Mouse (Mus musculus) urinary bladder, postnatal 25 days (tissue): ENCODE measurements at regions not wholly inside any gene's neighbourhood (a gene's known extent, or its start where the extent isn't known, plus 50 kb on each side); places are given as distances from the start of the nearest gene placed in this dataset.
A peak's percentile ranks its signal among the peaks of the same experiment; 100 is the strongest.
"Not testable (repeated sequence)": the region's sequence is repeated elsewhere in the genome, so short reads cannot be mapped to it uniquely, and the experiment has no call there.

ENCODE experiments used
- DNase-seq: peaks from one replicate; pipeline ENCODE4 v3.0.0; 2022; ENCODE audit warnings: low spot score

DNA sequence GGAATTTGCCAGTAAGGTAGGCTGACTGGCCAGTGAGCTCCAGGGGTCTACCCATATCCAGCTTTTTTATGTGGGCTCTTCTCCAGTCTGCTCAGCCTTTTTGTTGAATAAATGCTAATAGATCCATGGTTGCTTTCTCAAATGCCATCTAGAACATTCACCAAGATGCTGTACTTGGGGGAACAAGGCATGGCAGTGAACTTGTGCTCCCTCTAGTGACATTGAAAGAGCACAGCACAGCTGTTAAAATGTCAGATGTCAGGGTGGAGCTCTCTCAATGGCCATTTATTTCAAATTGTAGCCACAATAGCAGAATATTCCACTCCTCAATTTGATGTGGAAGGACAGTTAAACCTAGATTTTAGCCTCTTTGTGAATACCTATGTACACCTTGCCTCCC is 86.3 kb downstream of the Kcnk1 start:
- DNase-seq, result no peak

DNA sequence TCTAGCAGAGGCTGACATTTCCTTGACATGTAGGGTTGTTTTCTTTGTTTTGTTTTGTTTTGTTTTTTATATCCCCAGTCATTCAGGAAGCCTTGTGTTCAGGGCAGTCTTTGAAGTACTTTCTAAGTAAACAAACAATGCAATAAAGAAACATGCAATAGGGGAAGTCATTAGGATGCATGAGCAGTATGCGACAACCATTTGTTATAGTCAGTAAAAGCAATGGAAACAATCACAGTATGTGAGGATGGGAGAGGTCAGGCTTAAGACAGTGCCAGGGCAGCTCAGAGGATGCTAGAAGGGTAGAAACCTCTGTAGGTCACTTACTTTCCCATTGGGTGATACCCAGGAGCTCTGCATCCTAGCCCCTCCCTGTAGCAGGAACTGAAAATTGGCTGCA is 87.9 kb downstream of the Kcnk1 start:
- no peak for DNase-seq

DNA sequence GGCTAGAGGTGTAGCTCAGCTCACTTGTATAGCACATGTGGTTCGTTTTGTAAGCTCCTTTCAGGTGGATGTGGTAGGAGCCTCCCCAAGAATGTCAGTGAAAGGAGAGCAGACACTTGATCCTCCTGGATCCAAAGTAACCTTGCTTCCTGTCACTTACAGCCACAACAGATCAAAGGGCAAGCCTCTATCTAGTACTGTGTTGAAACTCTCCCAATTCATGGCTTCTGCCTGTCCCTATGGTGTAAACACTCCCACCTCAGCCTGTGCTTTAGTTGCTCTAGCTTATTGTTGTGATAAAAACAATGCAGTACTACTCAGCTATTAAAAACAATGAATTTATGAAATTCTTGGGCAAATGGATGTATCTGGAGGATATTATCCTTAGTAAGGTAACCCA is 95.8 kb downstream of the Kcnk1 start:
- DNase-seq, result no peak

DNA sequence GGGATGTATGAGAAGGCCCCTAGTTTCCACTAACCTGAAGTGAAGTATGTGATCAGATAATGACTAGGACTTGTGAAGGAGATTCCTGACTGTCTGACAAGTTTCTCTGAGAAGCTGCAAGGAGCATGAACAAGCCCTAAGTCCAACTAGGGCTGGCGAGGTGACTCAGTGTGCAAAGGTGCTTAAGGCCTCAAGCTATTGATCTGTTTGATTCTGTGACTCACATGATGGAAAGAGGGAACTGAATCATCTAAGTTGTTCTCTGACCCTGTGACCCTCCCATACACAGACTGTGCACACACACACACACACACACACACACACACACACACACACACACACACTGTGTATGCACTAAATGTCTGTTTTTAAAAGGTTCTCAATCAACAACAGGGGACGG is 99.0 kb downstream of the Kcnk1 start:
- no peak for DNase-seq

DNA sequence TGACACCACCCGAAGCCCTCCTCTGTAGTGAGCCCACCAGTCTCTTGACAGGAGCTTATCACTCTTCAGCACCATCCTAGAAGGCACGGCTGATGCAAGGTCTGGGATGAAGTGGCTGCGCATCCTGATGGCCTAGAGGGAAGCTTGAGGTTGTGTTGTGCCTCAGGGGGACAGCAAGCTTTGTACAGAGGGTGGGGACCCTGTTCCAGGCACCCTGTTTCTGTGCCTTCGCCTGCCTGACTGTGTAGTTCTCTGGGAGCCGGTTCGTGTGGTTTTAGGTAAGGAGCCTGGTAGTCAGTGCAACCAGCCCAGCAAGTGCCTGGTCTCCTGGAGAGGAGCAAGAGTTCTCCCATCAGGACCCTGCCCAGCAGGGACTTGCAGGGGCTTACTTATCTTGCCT is 101.1 kb downstream of the Kcnk1 start:
- DNase-seq, result no peak

DNA sequence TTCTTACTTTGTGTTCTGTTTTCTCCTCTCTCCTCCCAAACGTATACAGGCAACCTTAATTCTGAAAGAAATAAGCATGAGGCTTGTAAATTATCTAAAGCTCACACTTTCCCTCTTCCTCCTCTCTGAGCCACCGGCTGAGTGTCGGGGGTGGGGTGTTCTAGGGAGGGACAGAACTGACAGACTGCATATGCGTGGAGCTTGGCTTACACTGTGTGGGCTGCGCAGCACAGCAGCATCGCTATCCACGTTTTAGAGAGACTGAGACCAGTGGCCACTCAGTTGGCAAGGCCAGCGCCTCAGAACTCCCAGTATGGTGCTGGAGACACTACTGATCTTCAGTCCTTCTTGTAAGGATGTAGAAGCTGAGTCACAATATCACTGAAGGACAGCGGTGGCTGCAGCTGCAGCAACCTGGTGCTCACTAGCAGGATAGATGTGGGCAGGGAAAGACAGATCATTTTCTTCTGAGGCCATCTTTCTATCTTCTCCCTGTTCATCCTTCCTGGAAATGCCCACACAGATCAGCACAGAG is 101.7 kb downstream of the Kcnk1 start:
- DNase-seq, result no peak

DNA sequence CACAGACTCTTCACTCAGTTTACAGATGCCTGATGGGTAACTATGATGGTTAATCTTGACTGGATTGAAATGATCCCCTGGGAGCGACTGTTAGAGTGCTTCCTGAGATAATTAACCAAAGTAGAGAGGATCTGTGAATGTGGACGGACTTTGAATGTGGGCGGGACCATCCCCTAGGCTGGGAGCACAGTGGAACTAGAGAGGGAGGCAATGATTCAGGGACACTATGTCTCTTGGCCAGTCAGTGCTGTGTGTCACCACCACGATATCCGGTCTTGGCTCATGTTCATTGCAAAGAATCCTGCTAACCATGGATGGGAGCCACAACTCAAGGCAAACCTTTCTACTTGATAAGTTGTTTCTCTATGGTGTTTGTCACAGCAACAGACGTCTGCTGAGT is 103.9 kb downstream of the Kcnk1 start:
- no peak for DNase-seq

DNA sequence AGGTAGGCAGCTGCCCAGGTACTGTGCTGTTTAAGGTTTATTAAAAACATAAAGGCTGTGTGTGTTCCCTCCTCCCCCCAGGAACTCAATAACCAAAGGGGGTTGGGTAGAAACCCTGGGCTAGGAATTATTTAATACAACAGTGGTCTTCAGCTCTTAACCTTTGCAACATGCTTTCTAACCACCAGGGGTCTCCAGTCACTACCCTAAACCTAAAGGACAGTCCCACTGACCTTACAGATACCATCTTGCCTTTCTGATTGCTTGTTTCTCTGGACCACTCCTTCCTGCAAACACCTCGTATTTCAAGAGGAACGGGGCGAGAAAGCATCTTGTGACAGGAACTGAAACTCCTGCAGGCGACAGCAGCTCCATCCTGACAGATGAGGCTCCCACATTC is 104.9 kb downstream of the Kcnk1 start:
- DNase-seq, result no peak

DNA sequence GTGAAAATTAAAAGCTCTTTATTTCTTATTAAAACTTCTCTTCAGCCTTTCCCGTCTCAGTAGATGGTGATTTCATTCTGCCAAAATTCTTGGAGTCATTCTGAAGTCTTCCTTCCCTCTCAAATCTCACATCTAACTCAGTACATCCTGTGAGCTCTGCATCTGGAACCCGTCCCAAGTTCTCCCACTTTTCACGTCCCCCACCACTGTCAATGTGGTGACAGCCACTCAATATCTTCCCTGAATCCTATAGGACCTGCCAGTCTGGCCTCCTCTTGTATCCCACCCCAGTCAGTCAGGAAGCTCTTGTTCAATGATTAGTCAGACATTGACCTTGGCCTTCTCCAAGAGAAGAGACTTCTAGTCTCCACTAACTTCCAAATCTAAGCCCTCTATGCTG is 110.1 kb downstream of the Kcnk1 start:
- no peak for DNase-seq

DNA sequence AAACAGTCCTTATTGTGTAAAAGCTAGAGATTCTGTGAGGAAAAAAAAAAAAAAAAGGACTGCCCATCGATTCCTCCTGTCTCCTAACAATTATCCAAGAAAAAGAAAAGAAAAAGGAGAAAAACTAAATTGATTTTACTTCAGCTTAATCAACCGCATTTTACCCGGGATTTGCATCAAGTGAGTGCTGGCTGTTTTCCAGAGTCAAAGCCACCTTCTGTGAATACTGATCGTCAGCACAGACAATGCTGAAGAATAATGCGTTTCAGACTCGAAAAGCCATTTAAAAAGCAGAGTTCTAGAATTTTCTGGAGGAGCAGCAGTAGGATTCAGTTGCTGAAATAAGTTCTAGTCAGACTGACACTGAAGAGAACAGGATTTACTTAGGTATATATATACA is 131.1 kb downstream of the Kcnk1 start:
- no peak for DNase-seq

DNA sequence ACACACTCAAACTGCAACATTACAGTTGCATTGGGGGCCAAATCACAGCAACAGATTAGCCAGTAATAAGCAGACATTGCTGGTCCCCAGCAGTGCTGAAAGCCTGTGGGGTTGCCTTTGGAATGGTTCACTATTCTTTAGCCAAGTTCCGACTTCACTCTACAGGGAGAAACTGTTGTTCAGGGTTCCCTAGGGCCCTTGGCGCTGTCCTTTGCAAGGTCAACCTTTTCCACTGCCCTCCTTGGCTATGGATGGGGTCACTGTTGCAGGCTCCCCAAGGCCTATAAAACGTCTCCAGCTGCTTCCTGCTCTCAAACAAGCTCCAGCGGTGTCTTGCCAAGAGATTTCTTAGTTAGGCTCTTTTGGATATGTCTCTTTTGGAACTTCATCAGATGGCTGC is 137.1 kb downstream of the Kcnk1 start:
- DNase-seq, result no peak

DNA sequence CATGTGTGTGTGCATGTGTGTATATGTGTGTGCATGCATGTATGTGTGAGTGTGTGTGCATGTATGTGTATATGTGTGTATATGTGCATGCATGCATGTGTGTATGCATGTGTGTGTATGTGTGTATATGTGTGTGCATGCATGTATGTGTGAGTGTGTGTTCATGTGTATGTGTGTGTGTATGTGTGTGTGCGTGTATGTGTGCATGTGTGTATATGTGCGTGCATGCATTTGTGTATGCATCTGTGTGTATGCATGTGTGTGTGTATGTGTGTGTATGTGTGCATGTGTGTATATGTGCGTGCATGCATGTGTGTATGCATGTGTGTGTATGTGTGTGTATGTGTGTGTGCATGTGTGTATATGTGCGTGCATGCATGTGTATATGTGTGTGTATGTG is 137.9 kb downstream of the Kcnk1 start:
- DNase-seq, result not testable (repeated sequence)

DNA sequence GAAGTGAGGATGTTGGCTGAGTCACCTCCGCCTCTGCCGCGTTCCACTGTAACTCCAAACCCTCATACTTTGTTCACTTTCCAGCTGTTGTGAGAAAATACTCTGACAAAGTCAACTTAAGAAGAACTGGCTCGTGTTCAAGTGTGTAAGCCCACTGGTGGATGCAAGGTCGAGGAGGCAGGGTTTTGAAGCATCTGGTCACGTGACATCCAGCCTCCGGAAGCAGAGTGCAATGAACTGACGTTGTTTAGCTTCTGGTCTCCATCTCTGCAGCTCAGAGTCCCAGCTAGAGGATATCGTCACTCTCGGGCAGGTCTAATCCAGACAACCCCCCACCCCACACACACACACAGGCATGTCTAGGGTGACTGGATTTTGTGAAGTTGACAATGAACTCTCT is 140.1 kb downstream of the Kcnk1 start:
- no peak for DNase-seq

DNA sequence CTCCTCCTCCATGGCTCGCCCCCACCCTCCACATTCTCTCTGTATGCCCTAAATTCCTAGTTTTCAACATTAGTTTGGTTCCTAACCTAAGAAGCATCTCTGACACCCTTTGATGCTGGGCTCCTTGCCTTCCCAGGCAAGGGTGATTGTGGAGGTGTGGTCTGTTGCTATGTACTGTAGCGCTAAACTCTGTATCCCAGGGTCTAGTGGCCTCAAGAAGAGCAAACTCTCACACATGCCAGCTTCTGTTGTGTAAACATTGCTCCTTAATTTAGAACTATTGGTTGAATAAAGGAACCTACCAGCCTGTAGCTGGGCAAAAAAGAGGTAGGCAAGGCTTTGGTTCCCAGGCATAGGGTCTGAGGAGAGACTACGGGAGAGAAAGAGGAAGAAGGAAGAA is 140.6 kb downstream of the Kcnk1 start:
- DNase-seq, result no peak

DNA sequence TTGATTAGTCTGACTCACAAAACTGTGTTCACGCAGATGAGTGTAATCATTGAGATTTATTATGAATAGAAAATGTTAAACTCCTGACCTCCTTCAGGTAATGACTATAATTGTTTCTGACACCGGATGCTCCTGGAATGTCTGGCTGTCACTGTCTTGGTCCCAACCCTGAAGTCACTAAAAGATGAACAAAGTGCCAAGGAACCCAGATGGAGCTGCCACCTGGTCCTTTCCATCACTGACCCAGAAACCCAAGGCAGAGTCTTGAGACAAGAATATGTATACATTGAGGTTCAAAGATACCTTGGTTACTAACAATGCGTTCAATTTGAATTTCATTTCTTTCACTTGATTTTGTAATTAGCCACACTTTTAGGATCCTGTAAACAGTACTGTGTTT is 142.0 kb downstream of the Kcnk1 start:
- DNase-seq, result no peak

DNA sequence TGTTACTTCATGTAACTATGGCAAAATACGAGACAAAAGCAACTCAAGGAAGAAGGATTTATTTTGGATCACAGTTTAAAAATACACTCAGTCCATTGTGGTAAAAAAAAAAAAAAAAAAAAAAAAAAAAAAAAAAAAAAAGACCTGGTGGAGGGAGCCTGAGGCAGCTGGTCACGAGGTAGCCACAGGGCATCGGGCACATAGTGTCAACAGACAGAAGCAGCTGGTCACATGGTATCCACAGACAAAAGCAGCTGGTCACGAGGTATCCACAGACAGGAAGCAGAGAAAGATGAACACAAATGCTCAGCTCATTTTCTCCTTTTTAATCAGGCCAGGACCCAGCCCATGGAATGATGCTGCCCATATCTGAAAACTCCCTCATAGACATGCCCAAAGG is 142.5 kb downstream of the Kcnk1 start:
- no peak for DNase-seq

DNA sequence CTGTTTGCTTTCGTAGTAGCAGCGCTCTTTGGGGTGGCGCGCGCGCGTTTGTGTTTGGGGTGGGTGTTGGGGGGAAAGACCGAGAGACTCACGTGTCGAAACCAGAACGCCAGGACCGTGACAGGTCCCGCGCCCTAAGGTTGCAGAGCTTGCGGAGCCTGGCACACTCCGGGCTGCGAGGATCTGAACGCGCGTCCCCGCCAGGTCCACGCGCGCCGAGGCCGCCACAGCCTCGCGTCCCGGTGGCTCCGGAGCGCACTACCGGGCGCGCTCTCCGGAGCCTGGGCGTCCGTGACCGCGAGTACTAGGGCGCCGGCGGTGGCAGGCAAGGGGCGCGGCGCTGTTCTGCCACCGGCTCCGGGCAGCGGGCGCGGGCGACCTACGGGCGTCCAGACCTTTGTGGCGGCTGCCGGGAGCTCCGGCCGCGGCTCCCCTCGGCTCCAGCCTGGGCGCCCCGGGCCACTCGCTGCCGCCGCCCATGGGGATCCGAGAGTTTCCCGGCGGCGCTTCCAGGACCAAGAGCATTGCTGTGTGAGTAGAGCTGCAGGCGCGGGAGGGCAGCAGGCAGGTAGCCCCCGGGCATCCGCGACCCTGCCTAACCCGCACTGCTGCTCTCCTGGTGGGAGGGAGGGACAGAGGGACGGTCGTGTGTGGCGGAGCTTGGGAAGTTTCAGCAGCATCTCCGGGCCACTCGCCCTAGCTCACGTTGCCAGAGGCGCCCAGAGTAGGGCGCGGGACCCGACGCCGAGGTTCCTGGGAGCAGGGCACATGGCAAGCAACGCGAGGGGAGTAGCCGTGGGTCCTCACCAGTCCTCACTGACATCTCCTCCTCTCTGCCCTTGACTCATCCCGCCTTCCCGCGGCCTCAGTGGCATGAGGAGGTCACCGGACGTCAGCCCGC is 143.9 kb downstream of the Kcnk1 start:
- peak; percentile 5 for DNase-seq

DNA sequence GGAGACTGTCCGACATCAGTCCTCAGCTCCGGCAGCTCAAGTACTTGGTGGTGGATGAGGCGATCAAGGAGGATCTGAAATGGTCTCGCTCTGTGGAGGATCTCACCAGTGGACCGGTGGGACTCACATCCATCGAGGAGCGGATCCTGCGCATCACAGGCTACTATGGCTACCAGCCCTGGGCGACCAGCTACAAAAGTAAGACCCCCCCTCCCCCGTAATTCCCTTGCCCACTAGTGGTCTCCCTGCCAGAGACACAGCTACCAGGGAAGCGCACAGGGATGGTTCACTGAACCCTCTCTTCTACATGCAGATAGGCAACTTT is 144.5 kb downstream of the Kcnk1 start:
- no peak for DNase-seq

DNA sequence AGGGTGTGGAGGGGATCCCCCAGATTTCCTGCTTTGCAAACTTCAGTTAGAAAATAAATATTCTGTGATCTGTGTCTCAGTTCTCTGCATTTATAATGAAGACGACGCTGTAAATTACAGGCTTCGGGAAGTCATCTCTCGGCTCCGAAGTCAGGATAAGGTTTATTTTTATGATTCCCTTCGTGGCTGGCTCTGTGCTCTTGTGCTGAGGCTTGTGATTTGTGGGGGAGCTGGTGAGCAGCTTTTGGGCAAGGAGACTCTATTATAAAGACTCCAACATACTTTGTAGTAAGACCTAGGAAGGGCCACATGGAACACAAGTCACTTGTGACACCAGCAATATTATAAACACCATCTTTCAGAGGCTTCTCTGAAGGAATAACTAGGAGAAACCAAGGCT is 146.0 kb downstream of the Kcnk1 start:
- no peak for DNase-seq

DNA sequence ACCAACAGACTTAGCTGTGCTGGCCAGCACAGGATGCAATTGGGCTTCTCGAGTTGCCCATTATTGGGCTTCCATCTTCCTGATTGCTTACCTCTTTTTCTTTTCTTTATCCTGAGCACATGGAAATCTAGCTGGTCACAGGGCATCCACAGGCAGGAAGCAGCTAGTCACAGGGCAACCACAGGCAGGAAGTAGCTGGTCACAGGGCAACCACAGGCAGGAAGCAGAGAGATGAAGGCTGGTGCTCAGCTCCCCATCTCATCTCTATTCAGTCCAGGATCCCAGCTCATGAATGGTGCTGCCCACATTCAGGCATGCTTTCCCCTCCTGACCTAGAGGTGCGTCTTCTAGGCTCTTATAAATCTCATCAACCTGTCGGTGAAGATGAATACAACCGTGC is 146.8 kb upstream of the Slc35f3 start:
- no peak for DNase-seq

DNA sequence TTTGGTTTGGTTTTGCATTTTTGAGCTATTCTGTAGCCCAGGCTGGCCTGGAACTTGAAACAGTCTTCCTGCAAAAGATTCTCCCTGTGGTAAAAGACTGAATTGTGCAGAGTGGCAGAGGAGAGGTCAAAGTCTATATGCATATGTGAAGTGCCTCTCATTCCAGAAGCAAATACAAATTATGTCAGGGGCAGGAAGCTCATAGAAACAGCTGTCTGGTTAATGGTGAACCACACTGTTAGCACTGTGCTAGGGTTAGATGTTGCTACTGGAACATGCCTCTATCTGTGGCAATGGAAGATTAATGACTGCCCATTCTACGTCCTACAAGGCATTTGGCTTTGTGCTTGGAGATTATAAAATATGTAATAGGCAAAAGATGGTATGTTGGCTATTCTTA is 144.4 kb upstream of the Slc35f3 start:
- DNase-seq, result no peak

DNA sequence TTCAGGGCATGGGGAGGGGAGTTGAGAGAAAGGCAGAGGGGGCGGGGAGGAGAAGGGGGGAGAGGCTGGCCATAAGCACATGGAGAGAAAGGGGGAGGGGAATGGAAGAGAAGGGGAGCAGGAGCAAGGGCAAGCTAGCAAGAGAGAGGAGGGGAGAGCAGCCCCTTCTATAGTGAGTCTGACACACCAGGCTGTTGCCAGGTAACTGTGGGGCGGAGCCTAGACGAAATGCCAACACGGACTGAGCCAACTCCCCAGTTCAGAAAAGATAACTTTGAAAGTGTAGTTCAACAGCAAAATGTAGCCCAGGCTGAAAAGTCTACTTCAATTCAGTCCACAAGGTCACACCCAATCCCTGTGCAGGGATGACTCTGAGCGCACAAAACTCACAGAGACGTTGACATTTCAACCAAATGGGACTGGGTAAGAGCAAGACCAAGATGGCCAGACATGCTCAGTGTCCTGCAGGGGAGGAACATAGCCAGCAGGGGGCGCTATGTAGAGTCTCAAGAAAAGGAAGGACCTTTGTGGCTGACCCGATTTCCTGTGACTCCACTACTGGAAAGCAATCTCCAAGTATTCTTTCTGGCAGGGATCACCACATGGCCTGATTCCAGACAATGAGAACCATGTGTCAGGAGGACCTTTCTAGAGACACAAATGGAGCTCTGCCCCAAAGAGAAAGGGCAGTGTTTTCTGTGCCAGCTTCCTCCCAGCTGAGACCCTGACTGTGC is 140.7 kb upstream of the Slc35f3 start:
- DNase-seq, result no peak

DNA sequence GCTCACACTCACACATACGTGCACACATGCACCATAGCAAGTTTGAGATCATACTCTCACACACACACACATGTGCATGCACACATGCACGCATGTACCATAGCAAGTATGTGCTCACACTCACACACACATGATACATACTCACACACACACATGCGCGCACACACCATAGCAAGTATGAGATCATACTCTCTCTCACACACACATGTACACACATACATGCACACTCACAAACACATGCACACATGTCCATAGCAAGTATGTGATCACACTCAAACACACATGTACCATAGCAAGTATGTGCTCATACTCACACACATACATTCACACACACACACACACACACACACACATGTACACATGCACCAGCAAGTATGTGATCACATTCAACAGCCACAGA is 138.9 kb upstream of the Slc35f3 start:
- DNase-seq, result no peak
